Mouse (Mus musculus) embryonic facial prominence, embryonic 11.5 days (tissue): ENCODE data around the gene Ngb. TPM values are rescaled to one million over a fixed set of nuclear protein-coding genes. Genes with fewer than 3 reads are reported as not detected.

ENCODE experiments used
- ATAC-seq: fragments of 200-750 bp; cut with Nextera tagmentation; replicated peaks from 2 replicates; pipeline ENCODE4 v1.8.0; 2017; ENCODE audit warnings: low read depth; ENCODE audit not compliant: insufficient number of reproducible peaks, low FRiP score, low TSS enrichment
- DNase-seq: peaks from one replicate; pipeline ENCODE4 v3.0.0-alpha.2; 2015; ENCODE audit warnings: low spot score
- H3K27ac ChIP-seq: fragments of 300-500 bp; sonication (generic); replicated peaks from 2 replicates; pipeline ENCODE4 v1.5.1; 2014; ENCODE audit warnings: mild to moderate bottlenecking, low read depth, low read length, control low read depth
- H3K27me3 ChIP-seq: fragments of 300-500 bp; sonication (generic); 2 replicates; pipeline ENCODE4 v1.6.1; 2014; ENCODE audit warnings: mild to moderate bottlenecking, low read length, moderate library complexity, mixed read lengths; ENCODE audit not compliant: control insufficient read depth, insufficient read depth
- H3K36me3 ChIP-seq: fragments of 300-500 bp; sonication (generic); replicated peaks from 2 replicates; pipeline ENCODE4 v1.6.1; 2014; ENCODE audit warnings: low read depth, mild to moderate bottlenecking, low read length, moderate library complexity, mixed read lengths; ENCODE audit not compliant: control insufficient read depth, insufficient read depth
- H3K4me1 ChIP-seq: fragments of 300-500 bp; sonication (generic); 2 replicates; pipeline ENCODE4 v1.6.1; 2014; ENCODE audit warnings: low read length, mixed read lengths; ENCODE audit not compliant: control insufficient read depth, insufficient read depth
- H3K4me2 ChIP-seq: fragments of 300-500 bp; sonication (generic); 2 replicates; pipeline ENCODE4 v1.6.1; 2014; ENCODE audit warnings: low read depth, mild to moderate bottlenecking, control low read depth, low read length, moderate library complexity
- H3K4me3 ChIP-seq: fragments of 300-500 bp; sonication (generic); 2 replicates; pipeline ENCODE4 v1.5.1; 2014; ENCODE audit warnings: low read depth, low read length, control low read depth
- H3K9ac ChIP-seq: fragments of 300-500 bp; sonication (generic); replicated peaks from 2 replicates; pipeline ENCODE4 v1.6.1; 2014; ENCODE audit warnings: mild to moderate bottlenecking, control low read depth, low read length
- H3K9me3 ChIP-seq: fragments of 300-500 bp; sonication (generic); replicated peaks from 2 replicates; pipeline ENCODE4 v1.6.1; 2016; ENCODE audit warnings: mild to moderate bottlenecking, low read length, inconsistent platforms, mixed read lengths; ENCODE audit not compliant: control insufficient read depth
- WGBS: fragments of 180-500 bp; shearing (Covaris S2); extraction: QIAGEN DNeasy Blood & Tissue Kit; methylation state at CpG from one replicate; pipeline ENCODE4 v1.1.7; 2014; 5-methylcytosine and 5-hydroxymethylcytosine counted together
- polyA plus RNA-seq: library from polyadenylated mRNA; unstranded; fragments of >200 nt; fragmentation: Nextera tagmentation; extraction: Ambion mirVana; gene quantifications from 2 replicates; pipeline ENCODE4 v1.2.1, GENCODE M21; 2014

The Ngb gene
- polyA plus RNA-seq, 1 experiment from 2014 or later, result not detected

GRCm38 (mm10) chr12:87089255-87089654 lies 13.1 kb downstream of the Ngb start:
- ATAC-seq, result no peak
- no peak for DNase-seq
- WGBS, result 79% methylated on average over 4 of the region's 4 CpGs
- Histone ChIP-seq H3K4me1 (no peaks in the 10 kb centered on the region), H3K9ac (no peak overlapping the region), H3K27ac (no peak overlapping the region), H3K4me2 (no peak overlapping the region), H3K27me3 (no peaks in the 10 kb centered on the region), H3K4me3 (no peak overlapping the region), H3K36me3 (no peaks in the 10 kb centered on the region), H3K9me3 (no peaks in the 10 kb centered on the region)

GRCm38 (mm10) chr12:87088331-87088730 lies 14.0 kb downstream of the Ngb start:
- 45% methylated on average over 4 of the region's 4 CpGs for WGBS
- ATAC-seq, result no peak
- no peaks in the 10 kb centered on the region for H3K9me3 ChIP-seq

GRCm38 (mm10) chr12:87087236-87087635 lies 15.1 kb downstream of the Ngb start:
- Histone ChIP-seq H3K9ac (no peak overlapping the region), H3K36me3 (no peaks in the 10 kb centered on the region), H3K27ac (no peak overlapping the region), H3K9me3 (no peaks in the 10 kb centered on the region), H3K4me3 (no peak overlapping the region), H3K4me2 (no peak overlapping the region), H3K4me1 (no peaks in the 10 kb centered on the region), H3K27me3 (no peaks in the 10 kb centered on the region)
- ATAC-seq, result no peak
- WGBS, result 69% methylated on average over 7 of the region's 7 CpGs
- DNase-seq, result no peak

More at GRCm38 (mm10) chr12:87088331-87088730, 14.0 kb downstream of the Ngb start:
- no peaks in the 10 kb centered on the region for H3K4me1 ChIP-seq
- H3K36me3 ChIP-seq, result no peaks in the 10 kb centered on the region
- no peaks in the 10 kb centered on the region for H3K27me3 ChIP-seq
- no peak for DNase-seq
- H3K4me2 ChIP-seq, result no peak overlapping the region
- no peak overlapping the region for H3K27ac ChIP-seq
- H3K9ac ChIP-seq, result no peak overlapping the region
- H3K4me3 ChIP-seq, result no peak overlapping the region

- no peaks in the 10 kb centered on the region for H3K36me3 ChIP-seq
Measured at GRCm38 (mm10) chr12:87082797-87083196, 19.5 kb downstream of the Ngb start.

GRCm38 (mm10) chr12:87076610-87077009 lies 25.7 kb downstream of the Ngb start:
- Histone ChIP-seq H3K4me2 (no peak overlapping the region), H3K4me1 (no peaks in the 10 kb centered on the region), H3K27ac (no peak overlapping the region), H3K9me3 (no peaks in the 10 kb centered on the region), H3K36me3 (no peaks in the 10 kb centered on the region), H3K4me3 (no peak overlapping the region), H3K27me3 (no peaks in the 10 kb centered on the region), H3K9ac (no peak overlapping the region)
- DNase-seq (no peak), ATAC-seq (no peak)
- WGBS, result 88% methylated on average over 2 of the region's 2 CpGs

More at GRCm38 (mm10) chr12:87082797-87083196, 19.5 kb downstream of the Ngb start:
- ATAC-seq (no peak), DNase-seq (no peak)
- H3K4me3 ChIP-seq, result no peak overlapping the region
- H3K9ac ChIP-seq, result no peak overlapping the region
- H3K4me2 ChIP-seq, result no peak overlapping the region
- H3K27ac ChIP-seq, result no peak overlapping the region
- H3K4me1 ChIP-seq, result no peaks in the 10 kb centered on the region
- H3K27me3 ChIP-seq, result no peaks in the 10 kb centered on the region
- no peaks in the 10 kb centered on the region for H3K9me3 ChIP-seq
- 81% methylated on average over 8 of the region's 8 CpGs for whole genome bisulfite sequencing

- Histone ChIP-seq H3K4me1 (no peaks in the 10 kb centered on the region), H3K9me3 (no peaks in the 10 kb centered on the region), H3K9ac (no peak overlapping the region), H3K27ac (no peak overlapping the region), H3K27me3 (no peaks in the 10 kb centered on the region), H3K36me3 (no peaks in the 10 kb centered on the region), H3K4me3 (no peak overlapping the region), H3K4me2 (no peak overlapping the region)
- 76% methylated on average over 5 of the region's 5 CpGs for WGBS
- no peak for ATAC-seq
- no peak for DNase-seq
Measured at GRCm38 (mm10) chr12:87070520-87070919, 31.8 kb downstream of the Ngb start.

- 86% methylated on average over 5 of the region's 5 CpGs for WGBS
- Histone ChIP-seq H3K4me2 (no peak overlapping the region), H3K4me1 (no peaks in the 10 kb centered on the region), H3K27me3 (no peaks in the 10 kb centered on the region), H3K4me3 (no peak overlapping the region), H3K36me3 (no peaks in the 10 kb centered on the region), H3K9ac (no peak overlapping the region), H3K27ac (no peak overlapping the region), H3K9me3 (no peaks in the 10 kb centered on the region)
- ATAC-seq (no peak), DNase-seq (no peak)
Measured at GRCm38 (mm10) chr12:87066429-87066828, 35.9 kb downstream of the Ngb start.

- 88% methylated on average over 11 of the region's 11 CpGs for WGBS
- Histone ChIP-seq H3K27ac (no peak overlapping the region), H3K4me3 (no peak overlapping the region), H3K36me3 (no peaks in the 10 kb centered on the region), H3K4me2 (no peak overlapping the region), H3K4me1 (no peaks in the 10 kb centered on the region), H3K27me3 (no peaks in the 10 kb centered on the region), H3K9ac (no peak overlapping the region), H3K9me3 (no peaks in the 10 kb centered on the region)
- ATAC-seq (no peak), DNase-seq (no peak)
Measured at GRCm38 (mm10) chr12:87065446-87065845, 36.9 kb downstream of the Ngb start.
